8 mouse cellular contexts compared by ENCODE assay signal in genomic region chr4:125122431-125123278, GRCm38 (mm10). TPM values are rescaled to one million over a fixed set of nuclear protein-coding genes. Genes with fewer than 3 reads are reported as not detected.
DNase-seq lines count a peak whose midpoint lies in the region; ATAC-seq and TF ChIP-seq lines count a peak whose summit lies in the region.

No protein-coding gene starts in this region.

- TF ChIP-seq POLR2A in bone marrow macrophage, adult 2 months (IDR thresholded peaks at IDR 0.05; ENCODE audit: borderline replicate concordance, low read depth, low read length), result 0 out of 2 replicates have a peak, but pooled peaks have one; percentile 66

- WGBS in heart, postnatal 0 days, result 26% methylated on average over 16 of the region's 16 CpGs
- 23% methylated on average over 16 of the region's 16 CpGs for WGBS in liver, embryonic 11.5 days

- no peaks in the 10 kb centered on the region for H3K27me3 ChIP-seq in heart, postnatal 0 days (ENCODE audit: control insufficient read depth, insufficient read depth, low read length)
- H3K27me3 ChIP-seq in liver, embryonic 11.5 days (replicated peaks; ENCODE audit: control insufficient read depth, insufficient read depth, low read length), result no peaks in the 10 kb centered on the region

- peak overlapping the region; percentile 24 for H3K4me2 ChIP-seq in heart, postnatal 0 days (ENCODE audit: low read depth, low read length)
- H3K4me2 ChIP-seq in liver, embryonic 11.5 days, result peak overlapping the region; percentile 53

- TF ChIP-seq CTCF in layer of hippocampus, adult 2 months (conservative IDR thresholded peaks at IDR 0.05), result 0 out of 2 replicates have a peak, but pooled peaks have one; percentile 9
- no peak for TF ChIP-seq CTCF in bone marrow macrophage, adult 2 months (IDR thresholded peaks at IDR 0.05; ENCODE audit: low read depth, low read length)
- TF ChIP-seq CTCF in heart, postnatal 0 days (IDR thresholded peaks at IDR 0.05; ENCODE audit: low read depth), result no peak

- TF ChIP-seq EP300 in heart, postnatal 0 days (IDR thresholded peaks at IDR 0.05; ENCODE audit: low read depth), result no peak

- peaks cover 22% of the 10 kb centered on the region for H3K36me3 ChIP-seq in heart, postnatal 0 days (replicated peaks; ENCODE audit: control insufficient read depth, insufficient read depth, low read length)
- peaks cover 4% of the 10 kb centered on the region; the same call in 1 of the 2 replicates for H3K36me3 ChIP-seq in liver, embryonic 11.5 days (ENCODE audit: control insufficient read depth, insufficient read depth, low read length)

- no peaks in the 10 kb centered on the region for H3K9me3 ChIP-seq in heart, postnatal 0 days (replicated peaks; ENCODE audit: control insufficient read depth, low read length)
- no peaks in the 10 kb centered on the region for H3K9me3 ChIP-seq in liver, embryonic 11.5 days (ENCODE audit: control insufficient read depth, low read length)

- H3K4me1 ChIP-seq in bone marrow macrophage, adult 2 months (ENCODE audit: control insufficient read depth, insufficient read depth, low read length), result peaks cover 43% of the 10 kb centered on the region
- peaks cover 40% of the 10 kb centered on the region for H3K4me1 ChIP-seq in heart, postnatal 0 days (ENCODE audit: control insufficient read depth, insufficient read depth)
- peaks cover 48% of the 10 kb centered on the region for H3K4me1 ChIP-seq in liver, embryonic 11.5 days (replicated peaks; ENCODE audit: control insufficient read depth, insufficient read depth, low read length)

- no peak overlapping the region for H3K4me3 ChIP-seq in layer of hippocampus, adult 2 months
- H3K4me3 ChIP-seq in bone marrow macrophage, adult 2 months (ENCODE audit: insufficient read depth, low read length), result peak overlapping the region; percentile 97
- no peak overlapping the region for H3K4me3 ChIP-seq in heart, postnatal 0 days (ENCODE audit: low read depth, low read length)
- H3K4me3 ChIP-seq in liver, embryonic 11.5 days (ENCODE audit: low read depth, low read length), result peak overlapping the region; percentile 17; the same call in 1 of the 2 replicates

- H3K27ac ChIP-seq in layer of hippocampus, adult 2 months, result 0 out of 2 replicates have a peak overlapping the region, but pooled peaks have one; percentile 14
- peak overlapping the region; percentile 95 for H3K27ac ChIP-seq in bone marrow macrophage, adult 2 months (ENCODE audit: insufficient read depth, low read depth, low read length)
- H3K27ac ChIP-seq in heart, postnatal 0 days (ENCODE audit: low read depth), result peak overlapping the region; percentile 74
- peak overlapping the region; percentile 54 for H3K27ac ChIP-seq in liver, embryonic 11.5 days (ENCODE audit: low read depth, low read length)

- H3K9ac ChIP-seq in heart, postnatal 0 days (replicated peaks; ENCODE audit: low read depth, low read length), result peak overlapping the region; percentile 20; the same call in 1 of the 2 replicates
- H3K9ac ChIP-seq in liver, embryonic 11.5 days (ENCODE audit: low read depth, low read length), result peak overlapping the region; percentile 39

- no peak for ATAC-seq in heart, postnatal 0 days (ENCODE audit: insufficient read depth, low read depth)
- peak; percentile 42; the same call in 1 of the 2 replicates for ATAC-seq in liver, embryonic 11.5 days (replicated peaks; ENCODE audit: low FRiP score)
- ATAC-seq in inflammation-experienced regulatory T-cells, adult 6 months, result no peak

- DNase-seq in layer of hippocampus, adult 2 months (ENCODE audit: low spot score in 2 of 2), result no peak
- no peak for DNase-seq in layer of hippocampus, postnatal 25 days (ENCODE audit: extremely low spot score in 1 of 2, low spot score in 1 of 2)
- DNase-seq in heart, postnatal 0 days (ENCODE audit: low spot score), result peak; percentile 23
- peak; percentile 58 for DNase-seq in liver, embryonic 11.5 days (ENCODE audit: low spot score)
- peak; percentile 72 for DNase-seq in skeletal muscle tissue, adult 2 months (ENCODE audit: low read depth, low spot score)
- no peak for DNase-seq in right cerebral cortex, postnatal 25 days

RNA-seq across cellular contexts. Expression of gene Zc3h12a, which starts 5.0 kb away (rescaled TPM):
- 1 to 10 TPM; 1.1 to 1.2 TPM for total RNA-seq in layer of hippocampus, adult 2 months (2021)
- under 1 TPM; 0.71 to 0.99 TPM for total RNA-seq in layer of hippocampus, postnatal 25 days (2021)
- 27.3 and 29.1 TPM in 2 replicates for polyA plus RNA-seq in bone marrow macrophage, adult 2 months (2012; ENCODE audit: insufficient read depth, insufficient read length, missing spikeins)
- total RNA-seq in heart, postnatal 0 days (2014; rRNA removed; ENCODE audit: low replicate concordance), result 0.57 and 1.0 TPM in 2 replicates
- polyA plus RNA-seq in heart, postnatal 0 days (2015; fragmentation: Nextera tagmentation; extraction: Ambion mirVana), result 0.59 and 0.65 TPM in 2 replicates
- 1.0 and 1.3 TPM in 2 replicates for polyA plus RNA-seq in liver, embryonic 11.5 days (2014; fragmentation: Nextera tagmentation; extraction: Ambion mirVana)
- 1 to 10 TPM; 4.6 to 6.5 (median 6.5) TPM for polyA plus RNA-seq in inflammation-experienced regulatory T-cells, adult 6 months (2017; shearing (Covaris generic))

RNA-seq across cellular contexts. Expression of gene Meaf6, which starts 37.7 kb away (rescaled TPM):
- 100 to 1,000 TPM; 111 to 116 TPM for total RNA-seq in layer of hippocampus, adult 2 months (2021)
- 100 to 1,000 TPM; 116 to 120 TPM for total RNA-seq in layer of hippocampus, postnatal 25 days (2021)
- polyA plus RNA-seq in bone marrow macrophage, adult 2 months (2012; ENCODE audit: insufficient read depth, insufficient read length, missing spikeins), result 32.4 and 36.6 TPM in 2 replicates
- total RNA-seq in heart, postnatal 0 days (2014; rRNA removed; ENCODE audit: low replicate concordance), result 11.0 and 28.9 TPM in 2 replicates
- 28.9 and 33.2 TPM in 2 replicates for polyA plus RNA-seq in heart, postnatal 0 days (2015; fragmentation: Nextera tagmentation; extraction: Ambion mirVana)
- polyA plus RNA-seq in liver, embryonic 11.5 days (2014; fragmentation: Nextera tagmentation; extraction: Ambion mirVana), result 53.6 and 54.2 TPM in 2 replicates
- polyA plus RNA-seq in inflammation-experienced regulatory T-cells, adult 6 months (2017; shearing (Covaris generic)), result 10 to 100 TPM; 60.4 to 68.9 (median 64.1) TPM

RNA-seq across cellular contexts. Expression of gene Snip1, which starts 56.2 kb away (rescaled TPM):
- total RNA-seq in layer of hippocampus, adult 2 months (2021), result 10 to 100 TPM; 14.6 to 16.3 TPM
- total RNA-seq in layer of hippocampus, postnatal 25 days (2021), result 10 to 100 TPM; 13.8 to 16.3 TPM
- polyA plus RNA-seq in bone marrow macrophage, adult 2 months (2012; ENCODE audit: insufficient read depth, insufficient read length, missing spikeins), result 18.0 and 18.5 TPM in 2 replicates
- 15.9 and 29.2 TPM in 2 replicates for total RNA-seq in heart, postnatal 0 days (2014; rRNA removed; ENCODE audit: low replicate concordance)
- 9.9 and 10.5 TPM in 2 replicates for polyA plus RNA-seq in heart, postnatal 0 days (2015; fragmentation: Nextera tagmentation; extraction: Ambion mirVana)
- 26.7 and 31.3 TPM in 2 replicates for polyA plus RNA-seq in liver, embryonic 11.5 days (2014; fragmentation: Nextera tagmentation; extraction: Ambion mirVana)
- 1 to 10 TPM; 7.7 to 8.8 (median 8.5) TPM for polyA plus RNA-seq in inflammation-experienced regulatory T-cells, adult 6 months (2017; shearing (Covaris generic))

RNA-seq across cellular contexts. Expression of gene Dnali1, which starts 57.2 kb away (rescaled TPM):
- under 1 TPM; 0.64 to 1.00 TPM for total RNA-seq in layer of hippocampus, adult 2 months (2021)
- total RNA-seq in layer of hippocampus, postnatal 25 days (2021), result under 1 TPM; 0.37 to 0.73 TPM
- 0.37 TPM in 1 of 2 replicates, not detected in the other for polyA plus RNA-seq in bone marrow macrophage, adult 2 months (2012; ENCODE audit: insufficient read depth, insufficient read length, missing spikeins)
- not detected in 2 replicates for total RNA-seq in heart, postnatal 0 days (2014; rRNA removed; ENCODE audit: low replicate concordance)
- polyA plus RNA-seq in heart, postnatal 0 days (2015; fragmentation: Nextera tagmentation; extraction: Ambion mirVana), result 0.27 TPM in 1 of 2 replicates, not detected in the other
- 0.07 and 0.19 TPM in 2 replicates for polyA plus RNA-seq in liver, embryonic 11.5 days (2014; fragmentation: Nextera tagmentation; extraction: Ambion mirVana)
- not detected for polyA plus RNA-seq in inflammation-experienced regulatory T-cells, adult 6 months (2017; shearing (Covaris generic))

Comparison
In these comparisons a context has a peak if more than half of its experiments do, and no peak if none do; other contexts are left out.
1. DNase-seq: peak in heart, postnatal 0 days (single experiment), liver, embryonic 11.5 days (single experiment) and skeletal muscle tissue, adult 2 months (single experiment); none in layer of hippocampus, adult 2 months (0 of 2), layer of hippocampus, postnatal 25 days (0 of 2) and right cerebral cortex, postnatal 25 days (single experiment).
2. H3K27ac ChIP-seq: peak in every context shown above with its lines; median percentile 95 in bone marrow macrophage, adult 2 months; 74 in heart, postnatal 0 days; 54 in liver, embryonic 11.5 days; 14 in layer of hippocampus, adult 2 months.
3. H3K4me3 ChIP-seq: peak in bone marrow macrophage, adult 2 months (single experiment) and liver, embryonic 11.5 days (single experiment); none in layer of hippocampus, adult 2 months (single experiment) and heart, postnatal 0 days (single experiment).